Mouse (Mus musculus): ENCODE data around the gene Fkbpl. TPM values are rescaled to one million over a fixed set of nuclear protein-coding genes. Genes with fewer than 3 reads are reported as not detected.

Gene Fkbpl
- polyA plus RNA-seq, 1 experiment from 2014 or later, result 19.3 TPM

DNA sequence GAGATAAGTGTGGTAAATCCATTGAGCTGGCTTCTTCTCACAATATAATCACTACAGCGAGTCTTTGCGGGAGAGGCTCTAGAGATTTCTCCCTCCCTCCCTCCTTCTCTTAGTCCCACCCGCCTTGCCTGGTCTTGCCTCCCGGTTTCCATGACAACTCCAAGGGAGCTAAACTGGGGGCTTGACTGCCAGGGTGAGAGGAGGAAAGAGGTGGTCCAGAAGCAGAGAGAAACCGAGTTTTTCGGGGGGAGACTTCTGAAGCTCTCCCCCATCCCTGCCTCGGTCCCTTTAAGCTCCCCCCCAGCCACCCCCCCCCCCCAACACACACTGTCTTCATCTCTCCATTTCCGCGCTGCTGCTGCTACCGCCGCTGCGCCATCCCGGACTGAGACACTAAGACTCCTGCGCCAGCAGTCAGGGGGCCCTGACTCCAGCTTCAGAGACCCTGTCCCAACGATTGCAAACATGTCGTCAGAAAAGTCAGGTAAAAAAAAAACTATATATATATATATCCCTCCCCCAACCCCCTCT is 15.3 kb upstream of the Fkbpl start, which contains the start of gene Prrt1:
Gene Prrt1, plus strand, starts transcription at position 313 of the 531 bp plus-strand sequence.
- WGBS, result under 1% methylated on average over 16 of the region's 16 CpGs
- ATAC-seq (ENCODE audit: insufficient number of reproducible peaks, low FRiP score, low TSS enrichment, low read depth), result no peak
- Histone ChIP-seq H3K9ac (ENCODE audit: low read length) (no peak within 1 kb of the TSS), H3K9me3 (ENCODE audit: control insufficient read depth, low read length) (no peaks in the 10 kb centered on the region), H3K27ac (replicated peaks; ENCODE audit: low read depth, low read length) (no peak within 1 kb of the TSS), H3K4me3 (ENCODE audit: low read depth, low read length) (peak within 1 kb of the TSS; percentile 82), H3K36me3 (ENCODE audit: control insufficient read depth, insufficient read depth, low read length) (no peaks in the 10 kb centered on the region), H3K4me2 (ENCODE audit: low read depth, severe bottlenecking) (peak within 1 kb of the TSS; percentile 94), H3K27me3 (ENCODE audit: control insufficient read depth, insufficient read depth, low read length) (peaks cover 31% of the 10 kb centered on the region), H3K4me1 (ENCODE audit: control insufficient read depth, insufficient read depth, low read length) (peaks cover 31% of the 10 kb centered on the region)
- peak; percentile 46 for DNase-seq (ENCODE audit: low spot score)

DNA sequence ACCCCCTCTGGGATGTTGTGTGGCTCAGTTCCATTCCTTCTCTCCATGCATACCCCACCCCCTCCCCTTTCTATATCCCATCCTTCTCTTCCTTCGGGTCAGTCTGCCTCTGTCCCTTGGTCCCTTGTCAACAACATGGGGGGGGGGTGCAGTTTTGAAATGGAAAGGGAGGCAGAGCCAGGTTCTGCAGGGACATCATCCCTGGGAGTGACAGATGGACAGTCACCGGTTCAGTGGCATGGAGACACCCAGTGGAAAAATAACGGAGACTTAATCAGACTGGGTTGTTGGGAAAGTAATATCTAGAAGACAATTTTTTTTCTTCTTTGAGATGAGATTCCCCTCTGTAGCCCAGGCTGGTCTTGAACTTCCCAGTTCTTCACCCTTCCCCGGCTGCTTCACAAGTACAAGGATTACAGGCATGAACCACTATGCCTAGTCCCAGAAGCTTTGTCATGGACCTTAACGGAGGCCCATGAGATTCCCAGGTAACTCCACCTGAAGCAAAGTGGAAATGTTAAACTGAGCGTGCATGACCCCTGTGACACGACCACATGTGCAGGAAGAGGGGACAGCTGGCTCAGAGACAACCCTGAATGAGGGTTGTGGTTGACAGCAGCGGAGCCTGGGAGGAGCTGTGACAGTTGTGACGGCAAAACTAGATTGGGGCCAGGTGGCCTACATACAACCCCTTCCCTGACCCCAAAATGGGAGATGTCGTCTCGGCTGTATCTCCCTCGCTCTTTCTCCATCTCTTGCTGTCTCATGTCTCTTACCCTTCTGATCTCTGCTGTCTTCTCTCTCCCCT is 14.6 kb upstream of the Fkbpl start:
- H3K36me3 ChIP-seq (ENCODE audit: control insufficient read depth, insufficient read depth, low read length), result no peaks in the 10 kb centered on the region
- DNase-seq (ENCODE audit: low spot score) (peak; percentile 28), ATAC-seq (ENCODE audit: insufficient number of reproducible peaks, low FRiP score, low TSS enrichment, low read depth) (no peak)
- H3K9ac ChIP-seq (ENCODE audit: low read length), result no peak overlapping the region
- H3K27ac ChIP-seq (replicated peaks; ENCODE audit: low read depth, low read length), result no peak overlapping the region
- H3K4me3 ChIP-seq (ENCODE audit: low read depth, low read length), result 0 out of 2 replicates have a peak overlapping the region, but pooled peaks have one; percentile 20
- peak overlapping the region; percentile 35; the same call in 1 of the 2 replicates for H3K4me2 ChIP-seq (ENCODE audit: low read depth, severe bottlenecking)
- no peaks in the 10 kb centered on the region for H3K9me3 ChIP-seq (ENCODE audit: control insufficient read depth, low read length)
- peaks cover 31% of the 10 kb centered on the region for H3K27me3 ChIP-seq (ENCODE audit: control insufficient read depth, insufficient read depth, low read length)
- H3K4me1 ChIP-seq (ENCODE audit: control insufficient read depth, insufficient read depth, low read length), result peaks cover 31% of the 10 kb centered on the region
- WGBS, result 15% methylated on average over 12 of the region's 12 CpGs

DNA sequence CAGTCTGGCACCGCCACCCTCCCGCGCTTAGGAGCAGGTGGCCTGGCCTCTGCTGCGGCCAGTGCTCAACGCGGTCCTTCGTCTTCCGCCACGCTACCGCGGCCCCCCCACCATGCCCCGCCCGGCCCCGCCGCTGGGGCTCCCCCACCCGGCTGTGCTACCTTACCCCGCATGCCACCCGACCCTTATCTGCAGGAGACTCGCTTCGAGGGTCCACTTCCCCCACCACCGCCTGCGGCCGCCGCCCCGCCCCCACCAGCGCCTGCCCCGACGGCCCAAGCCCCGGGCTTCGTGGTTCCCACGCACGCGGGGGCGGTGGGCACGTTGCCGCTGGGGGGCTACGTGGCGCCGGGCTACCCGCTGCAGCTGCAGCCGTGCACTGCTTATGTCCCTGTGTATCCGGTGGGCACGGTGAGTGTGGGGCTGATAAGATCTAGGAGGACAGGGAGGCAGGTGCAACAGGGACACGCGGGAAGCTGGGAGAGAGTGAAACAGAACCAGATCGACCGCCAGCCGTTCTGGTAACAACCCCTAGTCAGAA is 13.7 kb upstream of the Fkbpl start:
- peaks cover 31% of the 10 kb centered on the region for H3K27me3 ChIP-seq (ENCODE audit: control insufficient read depth, insufficient read depth, low read length)
- H3K36me3 ChIP-seq (ENCODE audit: control insufficient read depth, insufficient read depth, low read length), result no peaks in the 10 kb centered on the region
- H3K9ac ChIP-seq (ENCODE audit: low read length), result peak overlapping the region; percentile 13; the same call in 1 of the 2 replicates
- no peaks in the 10 kb centered on the region for H3K9me3 ChIP-seq (ENCODE audit: control insufficient read depth, low read length)
- 3% methylated on average over 48 of the region's 48 CpGs for WGBS
- H3K4me1 ChIP-seq (ENCODE audit: control insufficient read depth, insufficient read depth, low read length), result peaks cover 31% of the 10 kb centered on the region
- no peak overlapping the region for H3K27ac ChIP-seq (replicated peaks; ENCODE audit: low read depth, low read length)
- no peak for DNase-seq (ENCODE audit: low spot score)
- peak overlapping the region; percentile 20 for H3K4me3 ChIP-seq (ENCODE audit: low read depth, low read length)
- peak overlapping the region; percentile 35 for H3K4me2 ChIP-seq (ENCODE audit: low read depth, severe bottlenecking)
- no peak for ATAC-seq (ENCODE audit: insufficient number of reproducible peaks, low FRiP score, low TSS enrichment, low read depth)

DNA sequence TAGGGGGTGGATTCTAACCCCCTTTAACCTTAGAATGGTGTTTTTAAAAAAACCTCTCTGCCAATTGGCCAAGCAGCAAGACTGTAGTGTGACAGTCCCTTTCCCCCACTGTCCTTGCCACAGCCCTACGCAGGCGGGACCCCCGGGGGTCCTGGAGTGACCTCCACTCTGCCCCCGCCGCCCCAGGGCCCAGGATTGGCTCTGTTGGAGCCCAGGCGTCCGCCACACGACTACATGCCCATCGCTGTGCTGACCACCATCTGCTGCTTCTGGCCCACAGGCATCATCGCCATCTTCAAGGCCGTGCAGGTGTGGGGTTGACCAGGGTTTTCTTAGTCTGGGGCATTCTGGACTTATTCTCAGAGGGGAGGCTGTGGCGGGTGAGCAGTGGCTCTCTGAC is 12.9 kb upstream of the Fkbpl start:
- WGBS, result 3% methylated on average over 11 of the region's 12 CpGs
- no peaks in the 10 kb centered on the region for H3K36me3 ChIP-seq (ENCODE audit: control insufficient read depth, insufficient read depth, low read length)
- peaks cover 31% of the 10 kb centered on the region for H3K27me3 ChIP-seq (ENCODE audit: control insufficient read depth, insufficient read depth, low read length)
- H3K27ac ChIP-seq (replicated peaks; ENCODE audit: low read depth, low read length), result no peak overlapping the region
- H3K4me2 ChIP-seq (ENCODE audit: low read depth, severe bottlenecking), result peak overlapping the region; percentile 71
- no peak overlapping the region for H3K9ac ChIP-seq (ENCODE audit: low read length)
- ATAC-seq (ENCODE audit: insufficient number of reproducible peaks, low FRiP score, low TSS enrichment, low read depth) (no peak), DNase-seq (ENCODE audit: low spot score) (no peak)
- no peaks in the 10 kb centered on the region for H3K9me3 ChIP-seq (ENCODE audit: control insufficient read depth, low read length)
- H3K4me1 ChIP-seq (ENCODE audit: control insufficient read depth, insufficient read depth, low read length), result peaks cover 24% of the 10 kb centered on the region
- H3K4me3 ChIP-seq (ENCODE audit: low read depth, low read length), result peak overlapping the region; percentile 21

DNA sequence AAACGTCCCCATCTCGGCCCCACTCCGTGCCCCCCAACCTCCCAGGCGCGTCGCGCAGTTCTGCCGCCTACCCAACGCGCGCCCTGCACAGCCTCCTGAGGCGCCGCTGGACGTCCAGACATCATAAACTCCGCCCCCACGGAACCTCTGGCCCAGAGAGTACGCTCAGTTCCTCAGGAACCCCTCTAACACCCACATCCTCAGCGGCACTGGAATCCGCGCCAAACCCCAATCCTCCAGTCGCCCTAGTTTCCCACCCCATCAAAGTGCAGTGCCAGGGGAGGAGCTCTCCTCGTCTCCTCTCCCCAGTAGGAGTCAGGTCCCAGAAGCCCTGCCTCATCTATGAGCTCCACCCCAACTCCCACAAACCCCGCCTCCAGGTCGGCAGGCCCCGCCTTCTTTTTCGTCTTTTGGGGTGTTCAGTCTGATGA is 12.3 kb upstream of the Fkbpl start:
- peak; percentile 64 for DNase-seq (ENCODE audit: low spot score)
- no peaks in the 10 kb centered on the region for H3K9me3 ChIP-seq (ENCODE audit: control insufficient read depth, low read length)
- WGBS, result under 1% methylated on average over 26 of the region's 26 CpGs
- peak overlapping the region; percentile 21 for H3K4me3 ChIP-seq (ENCODE audit: low read depth, low read length)
- H3K9ac ChIP-seq (ENCODE audit: low read length), result 0 out of 2 replicates have a peak overlapping the region, but pooled peaks have one; percentile 32
- no peak overlapping the region for H3K27ac ChIP-seq (replicated peaks; ENCODE audit: low read depth, low read length)
- no peaks in the 10 kb centered on the region for H3K36me3 ChIP-seq (ENCODE audit: control insufficient read depth, insufficient read depth, low read length)
- H3K4me2 ChIP-seq (ENCODE audit: low read depth, severe bottlenecking), result peak overlapping the region; percentile 71
- peaks cover 22% of the 10 kb centered on the region for H3K4me1 ChIP-seq (ENCODE audit: control insufficient read depth, insufficient read depth, low read length)
- peaks cover 31% of the 10 kb centered on the region for H3K27me3 ChIP-seq (ENCODE audit: control insufficient read depth, insufficient read depth, low read length)
- no peak; the same call in 1 of the 2 replicates for ATAC-seq (ENCODE audit: insufficient number of reproducible peaks, low FRiP score, low TSS enrichment, low read depth)

DNA sequence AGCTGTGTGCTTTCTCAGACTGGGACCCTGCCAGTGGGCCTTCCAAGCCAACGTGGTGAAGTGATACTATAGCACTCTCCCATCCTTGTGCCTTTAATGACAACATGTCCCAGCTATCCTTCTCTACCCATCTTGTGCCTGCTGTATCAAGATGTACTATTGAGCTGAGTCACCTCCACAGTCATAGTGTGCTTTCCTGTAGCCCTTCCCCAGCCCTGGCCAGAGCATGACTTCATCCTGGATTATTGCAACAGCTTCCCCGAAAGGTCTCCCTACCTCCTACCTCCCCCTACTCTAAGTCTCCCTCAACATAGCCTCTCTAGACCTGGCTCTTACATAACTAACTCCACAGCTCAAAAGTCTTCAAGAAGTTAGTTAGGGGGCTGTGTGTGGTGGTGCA is 8.9 kb upstream of the Fkbpl start:
- Histone ChIP-seq H3K27ac (replicated peaks; ENCODE audit: low read depth, low read length) (no peak overlapping the region), H3K4me3 (ENCODE audit: low read depth, low read length) (no peak overlapping the region), H3K4me1 (ENCODE audit: control insufficient read depth, insufficient read depth, low read length) (peaks cover 10% of the 10 kb centered on the region), H3K4me2 (ENCODE audit: low read depth, severe bottlenecking) (no peak overlapping the region), H3K9me3 (ENCODE audit: control insufficient read depth, low read length) (no peaks in the 10 kb centered on the region), H3K36me3 (ENCODE audit: control insufficient read depth, insufficient read depth, low read length) (no peaks in the 10 kb centered on the region), H3K27me3 (ENCODE audit: control insufficient read depth, insufficient read depth, low read length) (peaks cover 20% of the 10 kb centered on the region), H3K9ac (ENCODE audit: low read length) (no peak overlapping the region)
- 62% methylated on average over 2 of the region's 2 CpGs for WGBS
- no peak for ATAC-seq (ENCODE audit: insufficient number of reproducible peaks, low FRiP score, low TSS enrichment, low read depth)
- DNase-seq (ENCODE audit: low spot score), result no peak

DNA sequence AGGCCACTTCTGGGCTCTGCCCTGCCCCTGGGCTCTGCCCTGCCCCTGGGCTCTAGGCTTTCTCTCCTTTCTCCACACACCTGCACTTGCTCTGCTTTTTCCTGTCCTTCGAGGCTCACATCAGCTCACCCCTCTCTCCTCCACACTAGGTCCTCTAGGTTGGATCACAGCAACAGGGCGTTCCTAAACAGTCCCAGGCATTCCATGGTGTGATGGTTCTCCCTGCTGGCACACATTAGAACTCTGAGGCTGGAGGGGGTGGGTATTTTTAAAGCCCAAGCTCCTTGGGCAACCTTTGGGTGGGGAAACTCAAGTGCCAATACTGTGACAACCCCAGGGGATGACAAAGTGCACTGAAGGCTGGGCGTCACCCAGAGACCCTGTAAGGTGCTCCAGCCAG is 7.1 kb upstream of the Fkbpl start:
- H3K9me3 ChIP-seq (ENCODE audit: control insufficient read depth, low read length), result no peaks in the 10 kb centered on the region
- H3K36me3 ChIP-seq (ENCODE audit: control insufficient read depth, insufficient read depth, low read length), result no peaks in the 10 kb centered on the region
- H3K9ac ChIP-seq (ENCODE audit: low read length), result no peak overlapping the region
- peaks cover 3% of the 10 kb centered on the region for H3K27me3 ChIP-seq (ENCODE audit: control insufficient read depth, insufficient read depth, low read length)
- WGBS, result 71% methylated on average over 3 of the region's 3 CpGs
- no peak for ATAC-seq (ENCODE audit: insufficient number of reproducible peaks, low FRiP score, low TSS enrichment, low read depth)
- peaks cover 14% of the 10 kb centered on the region for H3K4me1 ChIP-seq (ENCODE audit: control insufficient read depth, insufficient read depth, low read length)
- DNase-seq (ENCODE audit: low spot score), result no peak
- no peak overlapping the region; the same call in 1 of the 2 replicates for H3K4me2 ChIP-seq (ENCODE audit: low read depth, severe bottlenecking)
- H3K4me3 ChIP-seq (ENCODE audit: low read depth, low read length), result no peak overlapping the region
- no peak overlapping the region for H3K27ac ChIP-seq (replicated peaks; ENCODE audit: low read depth, low read length)

DNA sequence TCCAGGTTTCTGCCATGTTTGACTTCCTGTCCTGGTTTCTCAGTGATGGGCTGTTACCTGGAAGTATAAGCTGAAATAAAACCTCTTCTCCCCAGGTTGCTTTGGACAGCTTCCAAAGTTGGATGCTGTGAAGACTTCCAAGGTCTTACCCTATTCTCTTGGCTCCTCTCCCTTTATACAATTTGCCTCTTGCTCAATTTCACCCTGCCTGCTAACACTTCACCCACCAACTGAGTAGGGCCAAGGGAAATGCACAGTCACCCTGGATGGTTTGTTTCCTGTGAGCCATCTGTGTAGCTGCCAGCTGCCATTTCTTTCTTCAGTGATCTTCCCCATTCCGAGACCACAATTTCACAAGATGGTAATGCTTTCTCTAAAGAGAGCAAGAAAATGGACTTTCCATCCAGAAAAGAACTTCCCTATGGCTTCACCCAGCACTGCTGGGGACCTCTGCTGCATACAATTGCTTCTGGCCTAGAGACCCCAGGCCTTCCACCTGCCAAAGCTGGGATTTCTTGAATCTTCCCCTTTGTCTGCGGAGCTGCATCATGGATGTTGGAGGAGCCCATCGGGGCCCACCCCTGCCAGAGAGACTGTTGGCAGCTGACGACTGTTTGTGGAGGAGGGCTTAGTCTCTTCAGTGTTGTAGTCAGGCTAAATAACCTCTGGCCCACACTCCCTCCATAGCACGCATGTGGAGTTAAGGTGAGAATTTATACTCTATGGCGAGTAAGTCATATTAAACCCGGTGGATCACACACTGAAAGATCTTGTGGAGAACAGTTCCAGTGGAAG is 4.9 kb upstream of the Fkbpl start:
- no peak for DNase-seq (ENCODE audit: low spot score)
- no peak overlapping the region for H3K27ac ChIP-seq (replicated peaks; ENCODE audit: low read depth, low read length)

More for the DNA sequence above, 4.9 kb upstream of the Fkbpl start:
- Histone ChIP-seq H3K9ac (ENCODE audit: low read length) (no peak overlapping the region), H3K9me3 (ENCODE audit: control insufficient read depth, low read length) (no peaks in the 10 kb centered on the region), H3K4me3 (ENCODE audit: low read depth, low read length) (no peak overlapping the region), H3K4me1 (ENCODE audit: control insufficient read depth, insufficient read depth, low read length) (peaks cover 11% of the 10 kb centered on the region), H3K36me3 (ENCODE audit: control insufficient read depth, insufficient read depth, low read length) (no peaks in the 10 kb centered on the region), H3K27me3 (ENCODE audit: control insufficient read depth, insufficient read depth, low read length) (no peaks in the 10 kb centered on the region), H3K4me2 (ENCODE audit: low read depth, severe bottlenecking) (no peak overlapping the region)
- ATAC-seq (ENCODE audit: insufficient number of reproducible peaks, low FRiP score, low TSS enrichment, low read depth), result no peak
- WGBS, result 82% methylated on average over 7 of the region's 7 CpGs

Data from limb, embryonic 11.5 days (tissue).